Mouse (Mus musculus): Measurements from ENCODE around the gene Fubp3. TPM values are rescaled to one million over a fixed set of nuclear protein-coding genes. Genes with fewer than 3 reads are reported as not detected.

The Fubp3 gene
- total and polyA plus RNA-seq, 2 experiments from 2014 or later: 19.3 to 28.4 TPM

DNA sequence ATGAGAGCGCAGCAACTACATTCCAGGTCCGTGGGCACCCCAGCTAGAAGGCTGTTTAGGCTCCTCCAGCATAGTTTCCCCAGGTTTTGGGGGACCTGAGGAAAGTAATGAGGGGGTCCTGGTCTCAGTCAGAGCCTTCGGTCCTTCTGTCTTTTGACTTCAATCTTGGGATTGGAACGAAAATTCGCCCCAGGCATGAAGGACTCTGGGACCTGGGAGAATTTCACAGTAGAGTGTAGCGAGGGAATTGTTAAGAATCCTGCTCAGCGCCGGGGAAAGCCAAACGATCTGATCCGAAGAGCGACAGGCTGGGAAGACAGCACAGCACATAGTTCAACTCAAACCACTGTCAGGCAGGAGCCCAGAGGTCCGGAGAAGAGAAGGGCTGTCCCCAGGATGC lies 64.9 kb downstream of the Fubp3 start:
- Histone ChIP-seq H3K27ac (ENCODE audit: low read depth) (no peak overlapping the region), H3K36me3 (replicated peaks; ENCODE audit: control insufficient read depth, insufficient read depth, low read length) (no peaks in the 10 kb centered on the region), H3K9ac (replicated peaks; ENCODE audit: low read depth, low read length) (no peak overlapping the region), H3K27me3 (ENCODE audit: control insufficient read depth, insufficient read depth, low read length) (peaks cover 100% of the 10 kb centered on the region), H3K4me2 (ENCODE audit: low read depth, low read length) (no peak overlapping the region), H3K4me3 (ENCODE audit: low read depth, low read length) (no peak overlapping the region), H3K9me3 (replicated peaks; ENCODE audit: control insufficient read depth, low read length) (no peaks in the 10 kb centered on the region), H3K4me1 (ENCODE audit: control insufficient read depth, insufficient read depth) (0 out of 2 replicates have a peak, but pooled peaks cover 4% of the 10 kb centered on the region)
- ATAC-seq (ENCODE audit: insufficient read depth, low read depth) (no peak), DNase-seq (ENCODE audit: low spot score) (no peak)
- WGBS: 3% methylated on average over 12 of the region's 12 CpGs
- no peak for TF ChIP-seq CTCF (IDR thresholded peaks at IDR 0.05; ENCODE audit: low read depth)
- no peak for TF ChIP-seq EP300 (IDR thresholded peaks at IDR 0.05; ENCODE audit: low read depth)

DNA sequence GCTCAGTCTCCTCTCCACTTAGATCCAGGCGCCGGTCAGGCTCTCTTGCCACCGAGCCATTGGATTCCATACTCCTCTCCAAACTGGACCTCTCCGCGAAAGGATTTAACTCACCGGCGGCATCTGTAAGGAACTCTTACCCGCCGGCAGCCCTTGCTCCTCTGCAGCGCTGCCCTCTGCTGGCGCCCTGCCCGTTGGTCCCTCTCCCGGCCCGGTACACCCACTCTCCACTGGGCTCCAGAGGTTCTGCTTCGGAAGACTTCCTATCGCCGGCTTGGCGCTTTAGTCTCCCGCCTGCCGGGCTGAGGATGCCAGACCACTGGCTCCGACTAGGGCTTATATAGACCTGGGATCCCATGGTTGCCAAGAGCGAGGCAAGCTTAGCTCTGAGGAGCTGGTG lies 65.4 kb downstream of the Fubp3 start:
- DNase-seq (ENCODE audit: low spot score) (no peak), ATAC-seq (ENCODE audit: insufficient read depth, low read depth) (no peak)
- Histone ChIP-seq H3K4me2 (ENCODE audit: low read depth, low read length) (no peak overlapping the region), H3K4me3 (ENCODE audit: low read depth, low read length) (no peak overlapping the region), H3K4me1 (ENCODE audit: control insufficient read depth, insufficient read depth) (0 out of 2 replicates have a peak, but pooled peaks cover 4% of the 10 kb centered on the region), H3K27me3 (ENCODE audit: control insufficient read depth, insufficient read depth, low read length) (peaks cover 100% of the 10 kb centered on the region), H3K36me3 (replicated peaks; ENCODE audit: control insufficient read depth, insufficient read depth, low read length) (no peaks in the 10 kb centered on the region), H3K27ac (ENCODE audit: low read depth) (no peak overlapping the region), H3K9me3 (replicated peaks; ENCODE audit: control insufficient read depth, low read length) (no peaks in the 10 kb centered on the region), H3K9ac (replicated peaks; ENCODE audit: low read depth, low read length) (no peak overlapping the region)
- 2% methylated on average over 22 of the region's 22 CpGs for WGBS
- no peak for TF ChIP-seq EP300 (IDR thresholded peaks at IDR 0.05; ENCODE audit: low read depth)
- TF ChIP-seq CTCF (IDR thresholded peaks at IDR 0.05; ENCODE audit: low read depth): 0 out of 2 replicates have a peak, but pooled peaks have one; percentile 4

DNA sequence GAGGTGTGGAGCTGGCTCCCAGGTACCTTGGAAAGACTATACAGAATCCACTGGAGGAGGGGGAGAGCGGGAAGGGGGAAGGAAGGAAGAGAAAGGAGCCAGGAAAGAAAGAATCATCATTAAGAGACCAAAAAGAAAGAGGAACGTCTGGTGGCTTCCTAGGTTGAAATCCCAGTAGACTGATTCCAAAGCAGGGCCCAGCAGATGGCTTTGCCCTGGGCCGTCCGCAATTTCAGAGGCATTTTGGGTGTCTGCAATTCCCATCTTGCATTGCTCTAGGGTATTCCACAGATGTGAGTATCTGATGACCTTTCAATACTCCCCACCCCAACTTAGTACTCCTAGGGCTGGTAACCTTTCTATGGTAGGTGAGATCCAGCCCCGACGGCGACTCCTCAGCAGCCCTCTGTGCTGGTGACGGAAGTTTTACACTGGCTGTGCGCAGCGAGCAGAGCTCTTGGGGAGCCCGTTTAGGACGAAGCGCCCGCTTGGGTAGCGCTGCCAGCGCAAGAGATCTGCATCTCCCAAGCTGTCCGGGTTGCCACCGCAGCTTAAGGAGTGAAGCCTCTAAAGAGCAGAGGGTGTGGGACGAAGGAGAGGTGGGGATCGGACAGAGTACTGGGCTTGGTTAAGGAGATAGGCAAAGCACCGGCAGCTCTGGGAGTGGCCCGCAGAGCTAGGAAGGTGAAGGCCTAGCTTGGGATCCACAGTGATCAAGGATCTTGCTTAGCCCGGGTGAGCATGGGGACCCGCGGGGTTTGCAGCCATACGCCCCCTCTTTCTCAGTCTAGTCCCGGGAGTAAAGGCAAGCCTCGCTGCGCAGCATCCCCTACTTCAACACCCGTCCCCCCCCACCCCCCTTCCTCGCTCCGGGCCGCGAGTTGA lies 66.4 kb downstream of the Fubp3 start:
- no peaks in the 10 kb centered on the region for H3K36me3 ChIP-seq (replicated peaks; ENCODE audit: control insufficient read depth, insufficient read depth, low read length)
- 0 out of 2 replicates have a peak, but pooled peaks cover 4% of the 10 kb centered on the region for H3K4me1 ChIP-seq (ENCODE audit: control insufficient read depth, insufficient read depth)
- TF ChIP-seq CTCF (IDR thresholded peaks at IDR 0.05; ENCODE audit: low read depth) (no peak), EP300 (IDR thresholded peaks at IDR 0.05; ENCODE audit: low read depth) (no peak)
- WGBS: 3% methylated on average over 30 of the region's 34 CpGs
- no peak overlapping the region for H3K9ac ChIP-seq (replicated peaks; ENCODE audit: low read depth, low read length)
- no peak for ATAC-seq (ENCODE audit: insufficient read depth, low read depth)
- no peak overlapping the region for H3K27ac ChIP-seq (ENCODE audit: low read depth)
- H3K9me3 ChIP-seq (replicated peaks; ENCODE audit: control insufficient read depth, low read length): no peaks in the 10 kb centered on the region
- no peak overlapping the region for H3K4me2 ChIP-seq (ENCODE audit: low read depth, low read length)
- H3K27me3 ChIP-seq (ENCODE audit: control insufficient read depth, insufficient read depth, low read length): peaks cover 100% of the 10 kb centered on the region
- no peak overlapping the region for H3K4me3 ChIP-seq (ENCODE audit: low read depth, low read length)
- no peak for DNase-seq (ENCODE audit: low spot score)

DNA sequence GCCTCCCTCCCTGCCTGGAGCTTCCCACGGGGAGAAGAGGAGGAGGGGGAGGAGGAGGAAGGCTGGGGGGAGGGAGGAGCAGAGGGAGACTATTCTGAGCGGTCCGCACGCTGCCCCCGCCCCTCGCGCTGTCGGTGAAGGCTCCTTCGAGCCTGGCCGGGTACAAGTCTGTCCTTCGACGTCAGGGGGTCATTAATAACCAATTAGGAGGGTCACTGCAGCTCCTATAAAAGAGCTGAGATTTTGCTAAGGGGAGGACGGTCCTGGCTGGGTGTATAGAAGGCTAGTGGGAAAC lies 67.0 kb downstream of the Fubp3 start:
- Histone ChIP-seq H3K9ac (replicated peaks; ENCODE audit: low read depth, low read length) (no peak overlapping the region), H3K36me3 (replicated peaks; ENCODE audit: control insufficient read depth, insufficient read depth, low read length) (no peaks in the 10 kb centered on the region), H3K4me3 (ENCODE audit: low read depth, low read length) (no peak overlapping the region), H3K27me3 (ENCODE audit: control insufficient read depth, insufficient read depth, low read length) (peaks cover 100% of the 10 kb centered on the region), H3K9me3 (replicated peaks; ENCODE audit: control insufficient read depth, low read length) (no peaks in the 10 kb centered on the region), H3K4me1 (ENCODE audit: control insufficient read depth, insufficient read depth) (0 out of 2 replicates have a peak, but pooled peaks cover 4% of the 10 kb centered on the region), H3K4me2 (ENCODE audit: low read depth, low read length) (no peak overlapping the region), H3K27ac (ENCODE audit: low read depth) (no peak overlapping the region)
- no peak for TF ChIP-seq CTCF (IDR thresholded peaks at IDR 0.05; ENCODE audit: low read depth)
- no peak for TF ChIP-seq EP300 (IDR thresholded peaks at IDR 0.05; ENCODE audit: low read depth)
- 3% methylated on average over 12 of the region's 13 CpGs for WGBS
- DNase-seq (ENCODE audit: low spot score) (no peak), ATAC-seq (ENCODE audit: insufficient read depth, low read depth) (no peak)

DNA sequence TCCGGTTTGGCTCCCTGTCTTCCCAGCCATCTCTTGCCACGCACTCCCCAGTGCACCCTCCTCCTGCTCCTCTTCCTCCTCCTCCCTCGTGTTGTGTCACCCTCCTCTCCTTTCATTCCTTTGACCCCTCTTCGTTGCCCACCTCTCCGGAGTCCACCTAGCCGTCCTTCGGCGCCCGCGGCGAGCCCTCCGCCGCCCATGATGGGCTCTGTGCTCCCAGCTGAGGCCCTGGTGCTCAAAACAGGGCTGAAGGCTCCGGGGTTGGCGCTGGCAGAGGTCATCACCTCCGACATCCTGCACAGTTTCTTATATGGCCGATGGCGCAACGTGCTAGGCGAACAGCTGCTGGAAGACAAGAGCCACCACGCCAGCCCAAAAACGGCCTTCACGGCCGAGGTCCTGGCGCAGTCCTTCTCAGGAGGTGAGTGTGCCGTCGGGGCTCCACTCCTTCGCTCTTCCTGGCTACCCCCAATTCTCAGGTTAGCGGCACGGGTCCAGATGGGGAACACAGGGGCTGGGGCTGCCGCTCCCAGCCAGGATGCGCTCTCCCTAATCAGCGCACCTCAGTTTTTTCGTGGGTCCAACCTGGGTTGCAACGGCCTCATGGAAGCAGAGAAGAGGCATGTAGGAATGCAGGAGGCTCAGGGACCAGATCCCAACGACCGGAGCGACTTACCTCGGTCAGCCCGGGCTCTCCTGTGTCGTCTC lies 67.6 kb downstream of the Fubp3 start, which contains the start of gene Prdm12:
Gene Prdm12 (plus strand): TSS at position 137 of the 708 bp plus-strand sequence.
- H3K27me3 ChIP-seq (ENCODE audit: control insufficient read depth, insufficient read depth, low read length): peaks cover 100% of the 10 kb centered on the region
- 3% methylated on average over 41 of the region's 41 CpGs for WGBS

More for the DNA sequence above, 67.6 kb downstream of the Fubp3 start, which contains the start of gene Prdm12:
- DNase-seq (ENCODE audit: low spot score) (no peak), ATAC-seq (ENCODE audit: insufficient read depth, low read depth) (no peak)
- no peak within 1 kb of the TSS for H3K27ac ChIP-seq (ENCODE audit: low read depth)
- TF ChIP-seq EP300 (IDR thresholded peaks at IDR 0.05; ENCODE audit: low read depth) (no peak), CTCF (IDR thresholded peaks at IDR 0.05; ENCODE audit: low read depth) (no peak)
- H3K4me1 ChIP-seq (ENCODE audit: control insufficient read depth, insufficient read depth): 0 out of 2 replicates have a peak, but pooled peaks cover 4% of the 10 kb centered on the region
- H3K4me2 ChIP-seq (ENCODE audit: low read depth, low read length): no peak within 1 kb of the TSS
- no peak within 1 kb of the TSS for H3K9ac ChIP-seq (replicated peaks; ENCODE audit: low read depth, low read length)
- H3K36me3 ChIP-seq (replicated peaks; ENCODE audit: control insufficient read depth, insufficient read depth, low read length): no peaks in the 10 kb centered on the region
- H3K4me3 ChIP-seq (ENCODE audit: low read depth, low read length): peak within 1 kb of the TSS; percentile 23
- no peaks in the 10 kb centered on the region for H3K9me3 ChIP-seq (replicated peaks; ENCODE audit: control insufficient read depth, low read length)
